Mouse (Mus musculus): ENCODE results near the gene Dab1.

Gene Dab1

DNA sequence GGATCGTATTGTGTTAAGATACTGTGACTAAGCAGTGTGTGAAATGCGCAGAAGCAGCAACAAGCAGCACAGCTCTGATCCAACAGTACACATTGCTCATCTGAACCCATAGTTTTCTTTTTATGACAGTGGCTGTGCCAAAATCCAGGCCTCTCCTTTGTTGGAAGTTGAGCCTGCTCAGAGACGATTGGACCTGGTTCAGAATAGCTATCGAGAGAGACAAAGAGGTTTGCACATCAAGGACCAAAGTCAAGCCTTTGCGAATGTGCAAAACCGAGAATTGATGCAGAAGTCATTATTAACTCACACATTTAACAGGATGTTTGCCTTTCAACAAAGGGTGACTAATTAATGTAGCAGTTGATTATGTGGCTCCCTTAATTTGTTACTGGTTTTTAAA lies 1032.6 kb downstream of the Dab1 start:
- intact Hi-C loops (cut with DNase I), result no loop called here

GRCm38 (mm10) chr4:104656728-104657127 lies 1037.6 kb downstream of the Dab1 start:
- intact Hi-C loops (cut with DNase I), result no loop called here

DNA sequence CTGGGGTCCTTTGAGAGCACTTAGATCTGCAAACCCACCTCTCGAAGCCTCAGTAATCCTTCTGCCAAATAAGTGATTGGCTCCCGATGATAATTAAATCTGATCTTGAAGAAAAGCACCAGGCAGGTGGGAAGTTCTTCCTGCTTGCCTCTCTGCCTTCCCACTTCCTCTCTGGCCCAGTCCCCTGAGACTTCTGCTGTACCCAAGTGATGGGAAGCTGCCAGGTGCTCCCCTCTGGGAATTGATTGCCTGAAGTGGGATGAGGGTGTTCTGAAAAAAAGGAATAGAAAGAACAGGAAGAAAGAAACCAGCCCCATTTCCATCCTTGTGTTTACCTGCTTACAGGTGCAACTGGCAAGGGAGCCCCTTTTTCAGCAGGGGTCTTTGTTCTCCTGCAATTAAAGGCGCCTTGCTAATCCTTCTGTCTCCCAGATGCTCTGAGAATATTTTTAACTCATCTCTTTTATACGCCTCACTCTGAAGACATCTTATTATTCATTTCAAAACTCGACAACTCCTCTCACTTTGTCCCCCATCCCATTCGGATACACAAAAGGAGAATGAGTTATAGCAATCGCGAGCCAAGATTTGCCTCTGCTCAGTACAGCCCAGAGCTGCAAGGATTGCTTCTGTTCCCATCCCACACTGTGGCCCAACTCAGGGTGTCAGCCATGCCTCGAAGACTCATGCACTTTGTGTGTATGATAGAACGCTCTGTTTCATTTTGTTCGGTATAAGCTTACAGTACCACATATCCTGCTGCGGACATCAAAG lies 1043.9 kb downstream of the Dab1 start:
- intact Hi-C loops (cut with DNase I), result no loop called here

GRCm38 (mm10) chr4:104665553-104665952 lies 1046.4 kb downstream of the Dab1 start:
- intact Hi-C loops (cut with DNase I), result loop anchor here (2.0 kb wide), 1 partner anchor 229 kb away; no protein-coding TSS in a partner anchor

DNA sequence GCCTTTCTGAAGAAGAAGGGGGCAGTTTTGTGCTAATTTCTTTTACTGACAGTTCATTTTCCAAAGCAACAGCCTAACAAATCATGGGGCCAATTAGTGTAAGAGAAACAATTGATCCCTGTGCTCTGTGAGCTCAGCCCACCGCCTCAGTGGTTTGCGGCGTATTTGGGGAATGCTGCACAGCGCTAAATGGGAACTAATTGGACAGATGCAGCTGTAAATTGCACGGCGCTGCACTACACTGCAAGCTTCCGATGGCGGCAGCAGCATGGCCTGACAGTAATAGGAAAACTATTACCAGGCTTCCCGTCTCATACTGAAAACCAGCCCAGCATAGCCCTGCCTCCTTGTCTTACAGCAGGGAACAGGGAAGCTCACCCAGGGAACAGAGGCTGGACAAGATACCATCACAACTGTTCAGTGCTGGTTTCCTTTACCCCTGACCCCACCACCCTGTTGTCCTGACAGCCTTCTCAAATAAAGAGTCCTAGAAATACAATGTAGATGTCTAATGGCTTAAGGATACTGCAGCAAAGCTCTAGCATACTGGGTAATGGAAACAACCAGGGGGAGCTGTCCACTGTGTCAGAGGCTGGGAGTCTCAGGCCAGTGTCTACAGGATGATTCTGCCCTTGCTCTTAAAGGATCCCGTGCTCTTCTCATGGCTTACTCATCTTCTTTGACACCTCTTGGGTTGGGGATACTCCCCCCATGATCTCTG lies 1047.8 kb downstream of the Dab1 start:
- intact Hi-C loops (cut with DNase I), result no loop called here

- intact Hi-C loops (cut with DNase I), result no loop called here
Observed at GRCm38 (mm10) chr4:104668061-104668460, 1048.9 kb downstream of the Dab1 start.

DNA sequence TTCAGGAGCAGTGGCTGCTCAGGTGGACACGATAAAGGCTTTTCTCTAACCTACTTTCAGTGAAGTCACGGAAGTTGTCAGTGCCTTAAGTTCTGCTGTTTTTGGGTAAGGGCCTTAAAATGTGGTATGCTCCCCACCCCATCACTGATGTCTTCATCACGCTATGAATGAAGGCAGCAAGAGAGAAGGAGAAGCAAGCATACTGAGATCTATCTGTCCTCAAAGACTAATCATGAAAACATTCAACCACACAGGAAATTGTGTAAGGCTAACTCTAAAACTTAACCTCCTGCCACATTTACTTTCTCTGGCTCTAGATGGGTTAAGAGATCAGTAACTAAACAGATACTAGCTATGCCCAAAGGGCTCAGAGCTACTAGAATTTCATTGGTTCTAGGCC lies 1050.2 kb downstream of the Dab1 start:
- intact Hi-C loops (cut with DNase I), result no loop called here

GRCm38 (mm10) chr4:104670741-104671140 lies 1051.6 kb downstream of the Dab1 start:
- intact Hi-C loops (cut with DNase I), result no loop called here

DNA sequence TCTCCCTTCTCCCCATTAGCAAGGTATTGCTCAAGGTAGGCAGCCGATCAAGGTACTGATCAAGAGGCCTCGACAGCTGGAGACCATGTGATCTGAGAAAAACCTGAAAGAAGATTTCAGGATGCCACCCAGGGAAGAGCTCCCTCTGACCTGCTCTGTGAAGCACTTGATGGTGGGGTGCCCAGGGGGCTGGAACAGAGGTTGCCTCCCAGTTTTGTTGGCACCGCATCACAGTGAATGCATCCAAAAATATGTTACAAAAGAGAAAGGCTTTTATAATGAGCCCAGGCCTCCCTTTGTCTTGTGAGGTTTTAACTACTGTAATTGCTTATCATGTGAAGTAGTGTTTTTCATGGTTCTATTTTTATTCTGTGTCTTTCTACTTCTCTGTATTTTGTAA lies 1054.2 kb downstream of the Dab1 start:
- intact Hi-C loops (cut with DNase I), result no loop called here

DNA sequence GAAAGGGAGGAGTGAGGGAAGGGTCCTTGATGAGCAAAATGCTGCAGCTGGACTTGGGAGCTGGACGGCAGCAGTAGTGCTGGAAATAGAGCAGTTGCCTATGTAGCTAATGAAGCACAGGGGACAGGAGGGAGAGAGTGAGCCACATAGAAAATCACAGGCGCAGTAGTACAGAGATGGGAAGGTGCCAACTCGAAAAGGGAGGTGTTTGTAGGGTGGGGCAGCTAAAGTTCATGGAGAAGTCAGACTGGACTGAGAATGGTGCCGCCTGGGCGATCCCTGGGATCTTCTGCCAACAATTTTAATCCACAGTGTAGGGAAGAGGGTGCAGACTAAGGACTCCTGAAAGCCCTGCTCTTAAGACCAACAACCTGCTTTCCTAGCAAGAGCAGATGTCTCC lies 1055.5 kb downstream of the Dab1 start:
- intact Hi-C loops (cut with DNase I), result no loop called here

GRCm38 (mm10) chr4:104678234-104678633 lies 1059.1 kb downstream of the Dab1 start:
- intact Hi-C loops (cut with DNase I), result no loop called here

DNA sequence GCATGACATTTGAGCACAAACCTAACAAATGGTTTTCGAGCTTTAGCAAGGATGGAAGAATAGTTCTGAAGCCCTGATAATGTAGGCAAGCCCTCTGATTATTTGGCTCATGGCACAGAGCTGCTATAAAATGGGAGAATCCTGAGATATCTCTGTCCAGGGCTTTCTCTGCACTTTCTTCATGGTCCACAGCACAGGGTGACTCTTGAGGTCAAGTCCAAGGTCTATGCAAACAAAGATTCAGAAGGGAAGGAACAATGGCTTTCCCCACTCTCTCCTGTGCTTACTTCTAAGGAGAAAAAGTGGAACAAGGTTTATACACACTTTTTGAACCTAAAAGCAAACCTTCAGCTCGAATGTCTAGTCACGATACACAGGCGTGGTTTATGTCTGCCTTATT lies 1061.3 kb downstream of the Dab1 start:
- intact Hi-C loops (cut with DNase I), result no loop called here

DNA sequence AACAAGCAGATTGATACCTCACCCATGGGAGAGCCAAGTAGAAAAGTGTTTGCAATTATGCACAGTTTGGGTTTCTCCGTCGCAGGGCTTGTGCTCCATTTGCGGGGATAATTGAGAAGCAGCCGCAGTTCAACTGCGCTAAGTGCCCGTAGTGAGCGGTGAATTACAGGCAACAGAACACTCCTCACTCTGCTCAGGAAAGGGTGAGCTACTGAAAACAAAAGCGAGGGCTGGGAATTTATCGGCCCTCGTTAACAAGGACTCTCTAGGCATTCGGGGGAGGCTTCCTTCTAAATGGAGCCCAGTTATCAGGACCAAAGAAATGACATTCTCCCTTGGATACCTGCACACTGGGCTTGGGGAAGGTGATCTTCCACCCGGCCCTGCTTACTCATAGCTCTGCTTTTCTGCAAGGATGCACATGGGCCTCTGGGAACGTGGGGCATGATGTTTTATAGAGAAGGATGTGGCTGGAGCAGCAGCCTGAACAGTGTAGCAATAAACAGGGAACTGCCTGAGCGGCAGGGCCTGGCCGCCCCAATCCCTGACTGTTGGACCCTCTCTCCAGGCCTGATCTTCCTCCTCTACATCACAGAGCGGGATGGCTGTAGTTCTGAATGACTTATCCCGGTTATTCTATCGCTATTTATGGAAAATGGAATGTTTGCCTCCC lies 1067.1 kb downstream of the Dab1 start:
- intact Hi-C loops (cut with DNase I), result no loop called here

DNA sequence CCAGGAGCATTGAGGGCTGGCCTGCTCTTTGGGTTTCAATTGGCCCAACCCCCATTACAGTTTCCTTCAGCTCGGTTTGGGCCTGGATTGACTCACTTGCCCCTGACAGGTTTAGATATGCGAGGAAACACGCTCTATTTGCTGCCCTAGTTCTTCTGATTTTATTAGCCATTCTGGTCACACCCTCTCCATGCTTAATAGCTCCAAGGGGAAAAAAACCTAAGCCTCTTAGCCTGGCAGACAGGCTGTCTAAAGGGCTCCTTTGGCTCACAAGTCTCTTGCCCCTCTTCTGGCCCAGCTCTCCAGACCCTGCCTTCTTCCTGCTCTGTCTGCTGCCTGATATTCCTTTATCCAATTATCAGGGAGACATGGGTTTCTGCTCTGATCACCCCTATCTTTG lies 1069.9 kb downstream of the Dab1 start:
- intact Hi-C loops (cut with DNase I), result no loop called here

DNA sequence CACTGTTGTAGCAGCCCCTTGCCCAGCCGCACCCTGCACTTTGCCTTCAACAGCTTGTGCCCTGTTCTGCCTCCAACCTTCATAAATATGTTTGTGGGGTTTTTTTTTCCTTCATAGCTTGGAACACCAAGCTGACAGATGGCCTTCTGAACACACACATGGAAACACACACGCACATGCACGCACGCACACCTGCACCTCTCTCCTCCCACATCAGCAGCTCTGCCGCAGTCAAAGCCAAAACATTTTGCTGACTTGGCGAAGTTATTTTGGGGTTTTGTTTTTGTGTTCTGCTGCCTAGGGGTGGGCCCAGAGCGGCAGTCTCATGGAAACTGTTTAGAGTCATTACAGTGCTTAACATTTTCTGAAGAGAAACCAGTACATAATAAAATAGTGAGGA lies 1071.9 kb downstream of the Dab1 start:
- intact Hi-C loops (cut with DNase I), result no loop called here

DNA sequence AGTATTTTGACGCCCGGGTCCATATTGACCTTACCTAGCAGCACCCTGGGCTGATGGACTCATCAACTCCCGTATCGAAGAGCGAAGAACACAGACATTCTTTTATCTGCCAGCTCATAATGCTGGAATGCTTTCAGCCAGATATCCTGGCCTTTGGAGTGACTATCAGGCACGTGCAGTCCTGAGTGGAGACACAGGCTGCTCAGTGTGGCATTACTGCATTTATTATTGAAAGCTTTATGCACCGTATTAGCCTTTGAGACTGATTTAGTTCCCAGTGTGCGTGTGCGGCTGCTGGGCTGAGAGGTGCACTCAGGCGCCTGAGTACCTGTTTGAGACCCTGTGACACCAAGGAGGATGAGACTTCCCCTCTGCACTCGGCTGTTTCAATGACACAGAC lies 1075.0 kb downstream of the Dab1 start:
- intact Hi-C loops (cut with DNase I), result no loop called here

- intact Hi-C loops (cut with DNase I), result no loop called here
Observed at GRCm38 (mm10) chr4:104696522-104696921, 1077.4 kb downstream of the Dab1 start.

DNA sequence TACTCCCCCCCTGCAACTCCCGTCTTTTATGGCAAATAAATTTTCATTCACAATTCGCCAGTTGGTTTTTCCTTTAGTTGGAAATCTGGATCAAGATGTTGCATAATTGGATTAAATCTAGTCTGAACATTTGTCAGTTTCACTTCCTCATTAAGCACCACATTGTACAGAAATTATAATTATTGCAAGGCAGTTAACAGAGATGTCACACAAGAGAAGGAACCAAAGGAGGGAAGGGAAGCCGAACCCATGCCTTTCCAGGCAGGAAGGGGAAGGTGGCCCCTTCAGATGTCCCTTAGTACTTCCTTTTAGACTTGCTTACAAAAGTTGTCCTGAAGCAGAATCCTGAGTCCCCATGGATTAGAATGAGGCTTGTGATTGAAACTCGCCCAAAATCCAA lies 1078.5 kb downstream of the Dab1 start:
- intact Hi-C loops (cut with DNase I), result no loop called here

GRCm38 (mm10) chr4:104705664-104706645 lies 1086.8 kb downstream of the Dab1 start:
- intact Hi-C loops (cut with DNase I), result no loop called here

DNA sequence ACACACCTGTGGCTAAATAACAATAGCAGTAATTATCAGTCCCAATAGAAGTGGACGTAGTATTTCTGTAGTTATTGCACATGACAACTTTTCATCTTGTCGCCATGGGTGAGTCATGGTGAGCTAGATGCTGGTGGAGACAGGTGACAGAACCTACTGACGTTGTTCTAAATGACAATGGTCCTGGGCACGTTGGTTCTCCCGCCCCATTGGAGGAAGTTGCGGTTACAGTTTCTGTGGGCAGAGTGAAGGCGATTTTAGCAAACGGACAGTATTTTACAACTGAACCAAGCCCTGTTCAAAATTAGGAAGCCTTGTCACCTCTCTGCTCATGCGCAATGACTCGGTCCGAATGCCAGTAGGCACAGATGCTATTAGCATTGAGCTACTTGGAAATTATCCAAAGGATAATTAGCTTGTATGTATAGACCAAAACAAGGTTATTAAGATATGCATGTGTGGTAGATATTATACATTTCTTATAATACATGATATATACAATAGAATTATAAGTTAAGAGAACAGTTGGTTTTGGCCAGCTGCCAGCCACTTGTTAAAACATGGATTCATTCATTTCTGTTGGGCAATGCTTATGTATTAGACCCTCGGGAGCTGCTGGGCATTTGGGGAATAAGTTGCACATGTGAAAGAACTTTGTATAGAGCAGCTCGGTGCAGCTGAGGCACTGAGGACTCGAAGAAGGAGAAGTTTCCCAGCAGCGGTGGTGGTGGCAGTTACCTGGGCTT lies 1093.4 kb downstream of the Dab1 start:
- intact Hi-C loops (cut with DNase I), result no loop called here

All from adrenal gland (tissue).